Mouse (Mus musculus) skeletal muscle tissue, adult 2 months (tissue): ENCODE data around the gene Stard13.

ENCODE experiments used
- DNase-seq: peaks from one replicate; pipeline ENCODE4 v3.0.0-alpha.2; 2012; ENCODE audit warnings: low read depth, low spot score

Stard13 gene

DNA sequence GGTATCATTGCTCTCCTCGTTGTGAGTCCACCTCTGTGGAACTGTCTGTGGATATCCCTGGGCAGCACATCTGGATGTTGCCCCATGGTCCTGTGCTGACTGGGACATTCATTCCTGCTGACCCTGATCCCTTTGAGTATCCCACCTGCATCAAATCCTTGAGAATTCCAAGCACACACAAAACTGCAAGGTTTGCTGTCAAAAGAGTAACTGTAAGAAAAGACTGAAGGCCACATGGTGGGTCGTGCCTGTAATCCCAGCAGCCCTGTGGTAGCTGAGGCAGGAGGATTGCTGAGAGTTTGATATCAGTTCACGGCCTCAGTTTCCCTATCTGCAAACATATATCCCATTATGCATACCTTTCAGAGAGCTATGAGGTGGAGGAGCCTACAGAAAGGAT lies 126.8 kb downstream of the Stard13 start:
- no peak for DNase-seq

DNA sequence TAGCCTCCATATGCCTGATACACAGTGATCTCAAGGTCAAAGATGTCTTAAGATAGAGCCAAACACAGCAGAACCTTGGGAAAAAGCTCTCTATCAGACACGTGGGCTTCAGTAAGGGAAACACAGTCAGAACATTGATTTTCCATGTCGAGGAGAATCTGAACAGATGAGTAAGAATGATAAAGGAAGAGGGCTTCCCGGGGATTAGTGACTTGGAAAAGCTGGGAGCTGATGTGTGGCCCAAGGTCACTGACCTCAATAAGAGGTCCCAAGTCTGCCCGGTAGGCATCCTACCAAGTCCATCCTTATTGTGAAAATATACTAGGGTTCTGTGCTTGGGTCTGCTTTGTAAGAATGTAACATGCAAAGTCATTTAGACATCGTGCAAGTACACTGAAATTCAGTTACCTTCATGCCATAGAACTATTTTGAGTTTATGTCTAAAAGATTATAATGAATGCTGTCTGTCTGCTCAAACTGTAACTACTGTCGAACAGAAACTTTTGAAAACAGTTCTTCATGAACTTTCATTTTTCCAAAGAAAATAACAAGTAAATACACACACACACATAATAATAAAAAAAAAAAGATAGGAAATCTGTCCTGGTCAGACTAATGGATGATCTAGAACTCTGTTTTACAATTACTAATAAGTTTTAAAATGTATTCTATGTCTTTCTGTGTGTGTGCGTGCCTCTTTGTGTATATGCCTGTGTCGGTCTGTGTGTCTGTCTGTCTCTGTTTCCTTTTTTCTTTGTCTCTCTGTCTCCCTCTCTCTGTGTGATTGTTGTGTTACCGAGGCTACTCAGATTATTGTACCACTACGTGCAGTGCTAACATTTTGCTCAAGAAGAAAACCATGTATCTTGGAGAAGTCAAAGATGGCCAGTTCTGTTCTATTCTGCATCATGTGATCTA lies 128.3 kb downstream of the Stard13 start:
- no peak for DNase-seq

GRCm38 (mm10) chr5:151104354-151105053 lies 129.1 kb downstream of the Stard13 start:
- DNase-seq = no peak

- DNase-seq = no peak
Measured at GRCm38 (mm10) chr5:151103284-151103683, 130.4 kb downstream of the Stard13 start.

- DNase-seq = no peak
Measured at GRCm38 (mm10) chr5:151102262-151102661, 131.4 kb downstream of the Stard13 start.

DNA sequence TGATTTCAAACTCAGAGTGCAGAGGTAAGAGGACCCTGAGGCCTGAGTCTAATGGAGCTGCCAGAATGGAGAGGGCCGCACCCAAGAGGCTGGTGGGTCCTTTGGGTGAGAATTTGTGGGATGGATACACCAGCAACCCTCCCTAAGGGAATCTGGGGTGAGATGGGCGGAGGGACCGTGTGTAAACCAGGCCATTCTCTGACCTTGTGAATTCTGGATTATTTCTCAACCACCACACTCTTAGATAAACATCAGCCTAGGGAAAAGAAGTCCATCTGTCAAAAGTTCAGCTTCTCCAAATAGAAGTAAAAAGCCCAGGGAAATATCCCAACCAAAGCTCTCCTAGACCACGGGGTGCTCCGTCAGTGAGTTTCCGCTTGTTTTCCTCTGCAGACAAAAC lies 137.6 kb downstream of the Stard13 start:
- DNase-seq = no peak

GRCm38 (mm10) chr5:151092886-151093665 lies 140.6 kb downstream of the Stard13 start:
- DNase-seq = no peak

- DNase-seq = no peak
Measured at GRCm38 (mm10) chr5:151090996-151091395, 142.6 kb downstream of the Stard13 start.

DNA sequence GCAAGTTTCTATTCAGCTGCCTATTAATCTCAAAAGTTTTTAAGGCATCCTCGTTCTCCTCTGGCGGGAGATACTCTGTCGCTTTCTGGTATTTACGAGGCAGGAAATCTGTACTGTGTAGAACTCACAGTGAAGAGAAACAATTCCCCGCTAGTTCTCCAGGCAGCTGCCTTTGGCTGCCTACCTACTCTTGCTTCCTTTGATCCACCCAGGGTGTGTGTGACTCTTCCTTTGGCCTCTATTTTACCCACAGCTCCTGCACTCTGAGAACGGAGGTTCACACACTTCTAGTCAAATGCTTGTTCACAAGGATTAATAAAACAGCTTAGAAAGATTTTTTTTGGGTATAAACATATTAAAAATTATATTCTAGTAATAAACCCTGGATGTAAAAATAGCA lies 144.4 kb downstream of the Stard13 start:
- no peak for DNase-seq

GRCm38 (mm10) chr5:151086425-151087202 lies 147.0 kb downstream of the Stard13 start:
- peak; percentile 44 for DNase-seq

- no peak for DNase-seq
Measured at GRCm38 (mm10) chr5:151085749-151086148, 147.9 kb downstream of the Stard13 start.

DNA sequence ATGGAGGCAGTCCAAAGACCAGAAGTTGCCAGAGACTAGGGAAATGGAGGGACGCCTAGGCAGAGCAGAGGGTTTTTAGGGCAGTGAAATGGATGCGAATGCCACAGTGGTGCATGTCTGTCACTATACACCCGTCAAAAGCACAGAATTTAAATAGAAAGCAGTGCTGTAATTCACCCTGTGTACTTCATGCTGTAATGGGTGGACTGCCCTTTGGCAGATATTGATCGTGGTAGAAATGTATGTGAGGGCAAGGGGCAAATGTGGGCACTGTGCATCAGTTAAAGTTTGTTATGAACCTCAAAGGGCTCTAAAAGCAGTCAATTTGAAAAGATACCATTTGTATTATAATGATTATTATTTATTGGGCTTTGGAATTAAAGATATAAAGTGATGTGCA lies 153.4 kb downstream of the Stard13 start:
- no peak for DNase-seq

DNA sequence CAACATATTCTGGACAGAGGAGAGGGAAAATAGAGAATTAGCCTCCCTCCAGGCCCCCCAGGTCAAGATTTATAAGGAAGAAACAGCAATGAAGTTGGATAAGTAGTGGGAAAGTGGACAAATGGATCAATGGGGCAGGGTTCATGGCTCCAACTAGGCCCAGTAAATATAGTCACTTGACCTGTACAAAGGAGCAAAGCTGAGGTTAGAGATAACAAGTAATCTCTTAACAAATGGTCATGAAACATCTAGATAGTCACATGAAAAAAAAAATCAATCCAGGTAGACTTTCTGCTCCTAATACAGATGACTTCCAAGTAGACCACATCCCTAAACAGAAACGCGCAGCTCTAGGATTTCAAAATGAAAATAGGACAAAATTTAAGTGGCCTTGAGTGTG lies 155.7 kb downstream of the Stard13 start:
- DNase-seq = no peak

- no peak for DNase-seq
Measured at GRCm38 (mm10) chr5:151076917-151077316, 156.7 kb downstream of the Stard13 start.

DNA sequence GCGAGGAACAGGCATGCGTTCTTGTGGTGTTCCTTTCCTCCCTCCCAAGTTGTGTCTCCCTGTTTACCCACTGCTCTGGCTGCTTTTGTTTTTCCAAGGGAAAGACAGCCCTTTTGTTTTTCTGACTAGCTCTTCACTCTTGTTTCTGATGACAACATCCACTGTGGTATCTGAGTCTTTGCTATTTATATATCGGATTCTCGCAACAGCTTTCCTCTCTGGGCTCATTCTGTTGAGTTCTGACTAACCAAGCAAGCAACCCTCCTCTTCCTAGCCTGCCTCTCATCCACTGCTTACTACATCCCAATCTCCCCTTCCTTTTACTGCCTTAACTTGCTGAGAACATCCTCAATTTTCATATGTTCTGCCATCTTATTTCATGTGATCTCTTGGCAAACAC lies 159.4 kb downstream of the Stard13 start:
- DNase-seq = no peak

- no peak for DNase-seq
Measured at GRCm38 (mm10) chr5:151071430-151071829, 162.2 kb downstream of the Stard13 start.

DNA sequence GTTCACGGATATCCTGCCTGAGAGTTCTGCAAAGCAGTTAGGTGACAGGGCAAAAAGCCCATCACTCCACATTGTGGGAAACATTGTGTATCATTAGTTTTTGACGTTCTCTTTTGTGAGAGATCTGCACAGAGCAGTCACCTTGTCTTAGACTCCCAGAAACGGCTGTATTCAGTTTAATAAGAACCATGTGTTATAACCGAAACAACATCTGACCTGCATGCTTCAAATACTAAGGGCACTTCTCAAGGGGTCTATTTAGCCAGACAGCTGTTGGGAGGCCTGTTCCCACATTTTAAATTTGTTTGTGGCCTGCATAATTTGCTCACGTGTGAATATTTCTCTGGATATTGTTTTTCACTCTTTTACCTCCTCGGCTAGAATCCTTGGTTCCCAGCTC lies 162.7 kb downstream of the Stard13 start:
- no peak for DNase-seq

GRCm38 (mm10) chr5:151069569-151069968 lies 164.1 kb downstream of the Stard13 start:
- no peak for DNase-seq

- DNase-seq = no peak
Measured at GRCm38 (mm10) chr5:151066016-151066415, 167.6 kb downstream of the Stard13 start.

GRCm38 (mm10) chr5:151065228-151065627 lies 168.4 kb downstream of the Stard13 start:
- DNase-seq = no peak

DNA sequence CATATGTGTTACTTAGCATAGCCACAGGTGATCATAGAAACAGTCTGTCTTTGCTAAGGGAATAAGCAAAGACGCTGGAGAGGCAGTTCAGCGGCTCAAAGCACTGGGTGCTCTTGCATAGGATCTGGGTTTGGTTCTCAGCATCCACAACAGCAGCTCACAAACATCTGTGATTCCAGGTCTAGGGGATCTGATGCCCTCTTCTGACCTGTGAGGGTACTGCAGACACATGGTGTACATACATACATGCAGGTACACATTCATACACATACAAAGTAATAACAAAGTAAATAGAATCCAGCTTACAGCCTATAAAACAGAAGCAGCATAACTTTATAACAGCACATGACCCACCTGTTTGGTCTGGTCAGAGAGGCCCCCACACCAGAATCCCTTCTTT lies 171.7 kb downstream of the Stard13 start:
- no peak for DNase-seq
